Mouse (Mus musculus) kidney, adult 2 months (tissue): ENCODE results near the gene Rpp14. TPM values are rescaled to one million over a fixed set of nuclear protein-coding genes. Genes with fewer than 3 reads are reported as not detected.

ENCODE experiments used
- DNase-seq: peaks from one replicate; pipeline ENCODE4 v3.0.0; 2021
- H3K27ac ChIP-seq: fragments of 200-500 bp; 2 replicates; pipeline ENCODE4 v1.5.1; 2012; ENCODE audit warnings: low read depth, low read length, control low read depth, inconsistent platforms; ENCODE audit not compliant: insufficient read depth
- H3K27me3 ChIP-seq: fragments of 200-500 bp; replicated peaks from 2 replicates; pipeline ENCODE4 v1.6.1; 2012; ENCODE audit warnings: mild to moderate bottlenecking, moderate library complexity, low read length, inconsistent platforms; ENCODE audit not compliant: control insufficient read depth, insufficient read depth
- H3K36me3 ChIP-seq: fragments of 200-500 bp; 2 replicates; pipeline ENCODE4 v1.6.1; 2012; ENCODE audit warnings: mild to moderate bottlenecking, moderate library complexity, low read length, inconsistent platforms; ENCODE audit not compliant: control insufficient read depth, insufficient read depth
- H3K4me1 ChIP-seq: fragments of 200-500 bp; 2 replicates; pipeline ENCODE4 v1.6.1; 2011; ENCODE audit warnings: low read length; ENCODE audit not compliant: control insufficient read depth, insufficient read depth
- H3K4me3 ChIP-seq: fragments of 200-500 bp; 2 replicates; pipeline ENCODE4 v1.5.1; 2011; ENCODE audit warnings: mild to moderate bottlenecking, low read depth, low read length, control low read depth; ENCODE audit not compliant: insufficient read depth
- CTCF ChIP-seq: fragments of 200-500 bp; conservative IDR thresholded peaks from 2 replicates; pipeline ENCODE4 v1.5.1; 2011; ENCODE audit warnings: low read depth, mild to moderate bottlenecking, control low read depth, low read length, moderate library complexity, mixed read lengths; ENCODE audit not compliant: insufficient read depth, insufficient read length
- POLR2A ChIP-seq: fragments of 200-500 bp; IDR thresholded peaks from one replicate; pipeline ENCODE4 v1.6.1; 2011; ENCODE audit warnings: low read depth, low read length, control low read depth
- WGBS: fragments of 180-500 bp; shearing (Covaris S2); methylation state at CpG from one replicate; pipeline ENCODE4 v1.1.7; 2018; 5-methylcytosine and 5-hydroxymethylcytosine counted together
- polyA plus RNA-seq: library from polyadenylated mRNA; depleted of rRNA; stranded (reverse); fragments of >200 nt; gene quantifications from 2 replicates; pipeline ENCODE4 v1.2.3, GENCODE M21; 2012

Gene Rpp14
- polyA plus RNA-seq, 1 experiment, result 13.8 TPM

DNA sequence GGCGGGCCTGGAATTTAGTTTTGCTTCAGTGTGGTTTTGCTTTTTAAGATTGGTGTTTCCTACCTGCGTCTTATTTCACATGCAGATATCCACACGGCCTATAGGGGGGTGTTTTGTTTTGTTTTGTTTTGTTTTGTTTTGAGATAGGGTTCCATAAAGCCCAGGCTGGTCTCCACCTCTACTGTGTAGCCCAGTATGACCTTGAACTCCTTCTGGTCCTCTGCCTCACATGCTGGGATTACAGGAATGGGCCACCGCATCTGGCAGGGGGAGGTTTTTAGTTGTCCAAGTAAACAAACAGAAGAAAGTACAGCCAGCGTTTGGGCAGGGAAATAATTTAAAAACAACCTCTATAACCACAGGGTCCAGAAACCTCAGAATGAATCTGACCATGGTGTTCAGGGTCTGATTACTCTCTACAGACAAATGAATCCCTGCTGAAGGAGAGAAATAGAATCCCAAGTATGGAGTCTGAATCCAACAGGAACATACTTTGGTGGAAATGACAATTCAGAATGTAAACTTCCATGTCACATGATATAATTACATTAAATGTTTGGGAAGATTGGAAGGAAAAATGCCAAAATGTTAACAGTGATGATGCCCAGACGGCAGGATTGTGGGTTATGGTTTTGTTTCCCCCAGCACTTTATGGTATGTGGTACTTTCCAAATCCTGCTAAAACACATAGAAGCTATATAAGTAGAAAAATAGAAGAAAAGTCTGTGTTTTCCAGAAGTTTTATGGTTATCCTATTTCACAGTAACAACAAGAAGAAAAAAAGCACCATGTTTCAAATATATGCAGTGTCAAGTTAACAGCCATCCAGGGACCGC is 44.1 kb downstream of the Rpp14 start:
- TF ChIP-seq POLR2A (no peak), CTCF (no peak)
- no peak for DNase-seq
- WGBS, result 74% methylated on average over 7 of the region's 7 CpGs
- no peak overlapping the region for H3K27ac ChIP-seq
- no peaks in the 10 kb centered on the region for H3K4me1 ChIP-seq
- no peaks in the 10 kb centered on the region for H3K36me3 ChIP-seq
- no peaks in the 10 kb centered on the region for H3K27me3 ChIP-seq
- no peak overlapping the region for H3K4me3 ChIP-seq

DNA sequence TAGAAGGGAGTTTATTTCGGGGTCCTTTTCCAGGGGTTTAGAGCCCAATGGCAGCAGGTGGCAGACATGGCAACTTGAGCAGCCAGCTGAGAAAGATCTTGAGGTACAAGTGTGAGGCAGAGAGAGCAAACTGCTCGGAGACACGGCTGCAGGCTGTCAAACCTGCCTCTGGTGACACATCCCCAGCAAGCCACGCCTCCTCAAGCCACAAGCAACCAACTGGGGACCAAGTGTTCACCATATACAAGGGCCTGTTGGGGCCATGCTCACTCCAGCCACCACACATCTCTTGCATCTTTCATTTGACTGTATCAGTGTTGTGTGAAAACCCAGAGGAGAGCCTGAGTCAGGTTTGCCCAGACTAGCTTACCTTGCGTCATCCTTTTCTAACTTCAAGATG is 47.8 kb downstream of the Rpp14 start:
- whole genome bisulfite sequencing, result 75% methylated on average over 5 of the region's 5 CpGs
- no peak for DNase-seq
- H3K4me3 ChIP-seq, result no peak overlapping the region

DNA sequence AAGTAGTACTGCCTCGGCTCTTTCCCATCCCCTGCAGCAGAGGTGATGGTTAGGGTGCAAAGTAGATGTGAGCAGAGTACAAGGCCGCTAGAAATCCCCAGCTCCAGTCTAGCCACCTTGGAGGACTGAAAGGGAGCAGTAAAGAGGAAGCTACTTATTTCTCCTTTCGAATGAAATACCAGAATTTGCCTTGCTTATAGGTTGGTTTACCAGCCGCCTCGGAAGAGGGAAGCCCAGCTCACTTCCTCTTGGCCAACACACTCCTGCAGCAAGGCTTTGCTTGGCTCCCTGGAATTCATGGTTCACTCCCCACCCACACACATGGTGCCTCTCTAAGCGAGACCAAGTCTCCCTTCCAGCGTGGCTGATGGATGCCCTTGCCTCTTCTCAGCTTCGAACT is 52.6 kb downstream of the Rpp14 start:
- Histone ChIP-seq H3K27ac (no peak overlapping the region), H3K4me3 (no peak overlapping the region), H3K4me1 (peaks cover 3% of the 10 kb centered on the region; the same call in 1 of the 2 replicates), H3K27me3 (no peaks in the 10 kb centered on the region), H3K36me3 (no peaks in the 10 kb centered on the region)
- TF ChIP-seq POLR2A (no peak), CTCF (no peak)
- WGBS, result 86% methylated on average over 8 of the region's 8 CpGs
- DNase-seq, result no peak

More for the DNA sequence above, 47.8 kb downstream of the Rpp14 start:
- no peak overlapping the region for H3K27ac ChIP-seq
- H3K4me1 ChIP-seq, result no peaks in the 10 kb centered on the region
- H3K27me3 ChIP-seq, result no peaks in the 10 kb centered on the region
- no peaks in the 10 kb centered on the region for H3K36me3 ChIP-seq
- no peak for TF ChIP-seq CTCF
- no peak for TF ChIP-seq POLR2A

DNA sequence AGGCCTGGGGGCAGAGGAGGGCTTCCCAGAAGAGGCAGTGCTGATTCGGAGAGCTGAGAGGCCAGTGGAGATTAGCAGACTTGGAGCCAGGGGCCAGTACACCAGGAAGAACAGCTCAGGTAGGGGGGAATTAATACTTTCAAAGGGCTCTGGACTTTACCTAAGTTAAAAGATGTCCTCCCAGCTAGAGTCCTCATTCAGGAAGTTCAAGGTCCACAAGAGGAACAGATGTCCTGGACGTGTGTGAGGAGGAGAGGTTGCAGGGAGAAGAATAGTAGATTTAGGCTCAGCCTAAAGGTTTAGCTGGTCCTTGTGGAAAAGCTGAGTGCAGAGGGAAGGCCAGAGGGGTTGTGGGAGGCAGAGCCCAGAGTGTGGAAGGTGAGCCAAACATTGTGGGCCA is 54.1 kb downstream of the Rpp14 start:
- WGBS, result 52% methylated on average over 2 of the region's 2 CpGs
- no peak for DNase-seq
- Histone ChIP-seq H3K4me3 (no peak overlapping the region), H3K27ac (no peak overlapping the region), H3K4me1 (peaks cover 3% of the 10 kb centered on the region; the same call in 1 of the 2 replicates), H3K36me3 (peaks cover 3% of the 10 kb centered on the region; the same call in 1 of the 2 replicates), H3K27me3 (no peaks in the 10 kb centered on the region)
- TF ChIP-seq CTCF (no peak), POLR2A (no peak)

DNA sequence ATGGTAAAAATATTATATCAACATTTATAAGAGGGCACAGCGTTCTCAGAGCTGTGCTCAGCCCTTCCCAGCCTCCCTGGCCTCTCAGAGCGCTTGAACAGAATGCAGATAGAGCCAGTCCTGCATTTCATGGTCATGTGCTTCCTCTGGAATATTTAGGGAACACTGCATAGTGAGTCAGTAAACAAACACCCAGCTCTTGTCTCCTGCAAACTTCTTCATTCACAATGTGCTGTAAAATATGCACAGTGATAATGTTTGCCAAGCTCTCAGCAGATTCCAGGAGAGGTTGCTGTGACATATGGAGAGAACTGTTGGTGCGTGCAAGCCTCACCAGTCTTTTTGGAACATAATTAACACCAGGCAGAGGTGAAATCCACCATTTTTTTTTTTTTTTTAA is 55.0 kb downstream of the Rpp14 start:
- peak; percentile 10 for DNase-seq

DNA sequence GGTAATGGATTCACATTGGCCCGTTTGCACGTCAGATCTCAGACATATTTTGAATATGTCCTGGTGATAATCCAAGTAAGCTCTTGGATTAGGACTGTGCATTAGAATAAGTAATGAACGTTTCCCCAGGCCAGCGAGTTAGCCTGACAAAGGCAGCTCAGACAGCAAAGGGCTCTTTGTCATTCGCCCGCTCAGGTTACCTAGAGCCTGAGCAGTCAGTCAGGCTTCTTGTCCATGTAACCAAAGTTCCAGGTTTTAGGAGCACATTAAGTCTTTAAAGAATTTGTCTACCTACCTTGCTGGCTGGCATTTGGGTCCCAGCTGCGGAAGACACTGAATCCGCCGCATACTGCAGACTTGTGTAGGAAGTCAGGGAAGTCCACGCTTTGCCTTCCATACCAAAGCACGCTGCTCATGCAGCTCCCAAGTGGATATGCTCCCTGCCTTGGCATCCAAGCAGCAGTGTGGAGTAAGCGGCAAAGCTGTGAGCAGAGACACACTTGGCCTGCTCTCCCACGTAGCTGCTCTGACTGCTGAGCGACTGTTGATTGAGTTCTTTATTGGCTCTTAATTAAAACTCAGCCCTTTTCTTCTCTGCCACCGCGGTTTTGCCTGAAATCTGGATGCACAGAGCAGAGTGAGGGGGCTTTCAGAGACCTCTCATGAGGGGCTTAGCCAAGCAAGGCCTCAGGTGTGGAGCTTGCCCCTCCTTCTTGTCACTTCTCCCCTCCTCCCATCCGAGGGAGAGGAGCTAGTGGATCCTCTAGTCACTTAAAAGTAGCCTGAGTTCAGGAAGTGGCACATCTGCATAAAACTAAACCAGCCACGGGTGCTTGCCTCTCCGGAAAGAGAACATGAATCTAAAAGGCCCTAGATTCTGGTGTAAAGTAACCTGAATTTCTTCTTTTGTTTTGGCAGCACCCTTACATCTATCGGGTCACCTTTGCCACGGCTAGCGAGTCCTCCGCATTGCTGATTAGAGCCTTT is 59.9 kb downstream of the Rpp14 start:
- no peaks in the 10 kb centered on the region for H3K4me1 ChIP-seq
- TF ChIP-seq CTCF (no peak), POLR2A (no peak)
- 74% methylated on average over 23 of the region's 23 CpGs for WGBS
- no peak overlapping the region for H3K27ac ChIP-seq
- no peak overlapping the region for H3K4me3 ChIP-seq
- peaks cover 4% of the 10 kb centered on the region; the same call in 1 of the 2 replicates for H3K36me3 ChIP-seq
- H3K27me3 ChIP-seq, result no peaks in the 10 kb centered on the region
- no peak for DNase-seq

More for the DNA sequence above, 55.0 kb downstream of the Rpp14 start:
- no peak for TF ChIP-seq CTCF
- TF ChIP-seq POLR2A, result no peak
- Histone ChIP-seq H3K4me3 (no peak overlapping the region), H3K27me3 (no peaks in the 10 kb centered on the region), H3K27ac (no peak overlapping the region), H3K36me3 (peaks cover 4% of the 10 kb centered on the region; the same call in 1 of the 2 replicates), H3K4me1 (peaks cover 3% of the 10 kb centered on the region; the same call in 1 of the 2 replicates)
- WGBS, result 65% methylated on average over 3 of the region's 3 CpGs
